Comparison of ENCODE assay signal across 21 mouse cellular contexts in genomic region chr19:45494121-45494775, GRCm38 (mm10).
DNase-seq lines count a peak whose midpoint lies in the region; ATAC-seq and TF ChIP-seq lines count a peak whose summit lies in the region.
"Had no signal": no experiment of that assay in that cellular context is flagged by ENCODE, and none has a peak within 500 bp of the region (broad histone marks: within the 10 kb centered on the region; RNA-seq: fewer than 3 reads in every experiment).

No protein-coding gene starts in this region.

- H3K4me2 ChIP-seq in hindbrain, embryonic 14.5 days (replicated peaks) = no peak overlapping the region
- H3K4me2 ChIP-seq in hindbrain, embryonic 16.5 days (ENCODE audit: low read length) = no peak overlapping the region
- no peak overlapping the region for H3K4me2 ChIP-seq in neural tube, embryonic 15.5 days
- H3K4me2 ChIP-seq: embryonic facial prominence, embryonic 12.5 days; limb, embryonic 15.5 days had no signal

- no peak overlapping the region for H3K9ac ChIP-seq in hindbrain, embryonic 14.5 days
- no peak overlapping the region for H3K9ac ChIP-seq in hindbrain, embryonic 16.5 days (ENCODE audit: low read depth, low read length)
- no peak overlapping the region for H3K9ac ChIP-seq in neural tube, embryonic 15.5 days (replicated peaks)
- H3K9ac ChIP-seq: embryonic facial prominence, embryonic 12.5 days; limb, embryonic 15.5 days had no signal

- peak; percentile 39 for DNase-seq in hindbrain, embryonic 14.5 days (ENCODE audit: low spot score)
- no peak for DNase-seq in hindbrain, embryonic 10.5 days (ENCODE audit: low spot score)
- DNase-seq in brain, embryonic 14.5 days (ENCODE audit: low read depth) = peak; percentile 75
- DNase-seq in right cerebral cortex, postnatal 14 days = no peak
- DNase-seq in urinary bladder, postnatal 36 days (ENCODE audit: low spot score in 2 of 2) = no peak
- DNase-seq: adrenal gland, postnatal 10 days; cerebellum, adult 8-10 months; gastrocnemius, postnatal 36 days; heart, postnatal 14 days; kidney, adult 11 months; kidney, postnatal 10 days; lung, postnatal 14 days; right cerebral cortex, postnatal 25 days had no signal

- H3K9me3 ChIP-seq in hindbrain, embryonic 14.5 days (ENCODE audit: control insufficient read depth, low read length) = no peaks in the 10 kb centered on the region
- no peaks in the 10 kb centered on the region for H3K9me3 ChIP-seq in hindbrain, embryonic 10.5 days
- no peaks in the 10 kb centered on the region for H3K9me3 ChIP-seq in hindbrain, embryonic 16.5 days (ENCODE audit: control insufficient read depth, low read length)
- H3K9me3 ChIP-seq in neural tube, embryonic 15.5 days (replicated peaks) = no peaks in the 10 kb centered on the region
- H3K9me3 ChIP-seq: embryonic facial prominence, embryonic 12.5 days; heart, embryonic 10.5 days; limb, embryonic 15.5 days; megakaryocyte, embryonic 14.5 days had no signal

- H3K4me3 ChIP-seq in hindbrain, embryonic 14.5 days (replicated peaks; ENCODE audit: low read length) = no peak overlapping the region
- H3K4me3 ChIP-seq in hindbrain, embryonic 10.5 days = no peak overlapping the region
- H3K4me3 ChIP-seq in hindbrain, embryonic 16.5 days (ENCODE audit: low read length) = no peak overlapping the region
- H3K4me3 ChIP-seq in neural tube, embryonic 15.5 days (replicated peaks) = no peak overlapping the region
- H3K4me3 ChIP-seq: embryonic facial prominence, embryonic 12.5 days; heart, embryonic 10.5 days; limb, embryonic 15.5 days; megakaryocyte, embryonic 14.5 days; myocyte had no signal

- TF ChIP-seq POLR2A in brain, embryonic 14.5 days (IDR thresholded peaks at IDR 0.05; ENCODE audit: borderline replicate concordance, extremely low read depth, insufficient read depth, insufficient read length, poor library complexity, severe bottlenecking) = no peak

- no peaks in the 10 kb centered on the region for H3K36me3 ChIP-seq in hindbrain, embryonic 14.5 days (replicated peaks; ENCODE audit: control insufficient read depth, insufficient read depth)
- H3K36me3 ChIP-seq in hindbrain, embryonic 10.5 days = no peaks in the 10 kb centered on the region
- H3K36me3 ChIP-seq in hindbrain, embryonic 16.5 days (ENCODE audit: control insufficient read depth, insufficient read depth, low read length) = no peaks in the 10 kb centered on the region
- H3K36me3 ChIP-seq in neural tube, embryonic 15.5 days = no peaks in the 10 kb centered on the region
- H3K36me3 ChIP-seq: embryonic facial prominence, embryonic 12.5 days; limb, embryonic 15.5 days had no signal

- H3K27me3 ChIP-seq in hindbrain, embryonic 14.5 days (ENCODE audit: control insufficient read depth, insufficient read depth, low read length) = no peaks in the 10 kb centered on the region
- H3K27me3 ChIP-seq in hindbrain, embryonic 10.5 days (ENCODE audit: insufficient read depth, poor library complexity, severe bottlenecking) = no peaks in the 10 kb centered on the region
- H3K27me3 ChIP-seq in hindbrain, embryonic 16.5 days (replicated peaks; ENCODE audit: control insufficient read depth, insufficient read depth, low read length) = no peaks in the 10 kb centered on the region
- no peaks in the 10 kb centered on the region for H3K27me3 ChIP-seq in neural tube, embryonic 15.5 days (replicated peaks)
- H3K27me3 ChIP-seq: embryonic facial prominence, embryonic 12.5 days; limb, embryonic 15.5 days; megakaryocyte, embryonic 14.5 days had no signal

- H3K4me1 ChIP-seq in hindbrain, embryonic 14.5 days (replicated peaks; ENCODE audit: control insufficient read depth, insufficient read depth, low read length) = peaks cover 31% of the 10 kb centered on the region
- H3K4me1 ChIP-seq in hindbrain, embryonic 10.5 days (replicated peaks) = peaks cover 6% of the 10 kb centered on the region
- peaks cover 3% of the 10 kb centered on the region for H3K4me1 ChIP-seq in hindbrain, embryonic 16.5 days (ENCODE audit: control insufficient read depth, insufficient read depth, low read depth, low read length)
- H3K4me1 ChIP-seq in neural tube, embryonic 15.5 days = peaks cover 35% of the 10 kb centered on the region
- H3K4me1 ChIP-seq: embryonic facial prominence, embryonic 12.5 days; limb, embryonic 15.5 days had no signal

- H3K27ac ChIP-seq in hindbrain, embryonic 14.5 days = peak overlapping the region; percentile 69
- no peak overlapping the region for H3K27ac ChIP-seq in hindbrain, embryonic 10.5 days
- H3K27ac ChIP-seq in hindbrain, embryonic 16.5 days (ENCODE audit: low read depth, low read length) = no peak overlapping the region
- H3K27ac ChIP-seq in neural tube, embryonic 15.5 days (replicated peaks) = peak overlapping the region; percentile 63
- H3K27ac ChIP-seq: embryonic facial prominence, embryonic 12.5 days; heart, embryonic 10.5 days; limb, embryonic 15.5 days; stomach, postnatal 0 days had no signal

- WGBS in hindbrain, embryonic 14.5 days = 51% methylated on average over 10 of the region's 10 CpGs
- 82% methylated on average over 10 of the region's 10 CpGs for WGBS in hindbrain, embryonic 10.5 days
- 48% methylated on average over 10 of the region's 10 CpGs for WGBS in hindbrain, embryonic 16.5 days
- 19% methylated on average over 10 of the region's 10 CpGs for WGBS in neural tube, embryonic 15.5 days

- ATAC-seq in hindbrain, embryonic 14.5 days (ENCODE audit: low FRiP score) = peak; percentile 34
- ATAC-seq in hindbrain, embryonic 16.5 days = peak; percentile 34; the same call in 1 of the 2 replicates
- ATAC-seq in neural tube, embryonic 15.5 days (ENCODE audit: low FRiP score) = peak; percentile 70

- no peak for TF ChIP-seq CTCF in brain, embryonic 14.5 days (IDR thresholded peaks at IDR 0.05; ENCODE audit: borderline replicate concordance, extremely low read depth, insufficient read depth, insufficient read length)

Comparison
In these comparisons a context has a peak if more than half of its experiments do, and no peak if none do; other contexts are left out.
1. DNase-seq: peak in hindbrain, embryonic 14.5 days (single experiment) and brain, embryonic 14.5 days (single experiment); none in hindbrain, embryonic 10.5 days (single experiment), right cerebral cortex, postnatal 14 days (single experiment) and urinary bladder, postnatal 36 days (0 of 2).
2. H3K27ac ChIP-seq: peak in hindbrain, embryonic 14.5 days (single experiment) and neural tube, embryonic 15.5 days (single experiment); none in hindbrain, embryonic 10.5 days (single experiment) and hindbrain, embryonic 16.5 days (single experiment).
3. Peak in every context shown above with its lines, with median percentiles within 50 percentile points of each other: ATAC-seq.